Mouse (Mus musculus) myocyte (in vitro differentiated cells): ENCODE data around the gene Igfbp2. TPM values are rescaled to one million over a fixed set of nuclear protein-coding genes. Genes with fewer than 3 reads are reported as not detected.

Source experiments
- H3K27me3 ChIP-seq: one replicate; pipeline ENCODE4 v1.6.1; 2011; ENCODE audit not compliant: control insufficient read depth, insufficient read depth, insufficient read length
- H3K36me3 ChIP-seq: one replicate; pipeline ENCODE4 v1.6.1; 2011; ENCODE audit not compliant: control insufficient read depth, insufficient read depth
- H3K4me2 ChIP-seq: one replicate; pipeline ENCODE4 v1.6.1; 2011; ENCODE audit warnings: low read depth, control low read depth
- H3K4me3 ChIP-seq: one replicate; pipeline ENCODE4 v1.5.1; 2011; ENCODE audit warnings: mild to moderate bottlenecking, control low read depth, moderate library complexity
- H3K79me2 ChIP-seq: one replicate; pipeline ENCODE4 v1.6.1; 2011; ENCODE audit not compliant: control insufficient read depth, insufficient read depth
- H3ac ChIP-seq: one replicate; pipeline ENCODE4 v1.6.1; 2011; ENCODE audit not compliant: control insufficient read depth, insufficient read length
- CEBPB ChIP-seq: IDR thresholded peaks from 2 replicates; pipeline ENCODE4 v1.6.1; 2011; ENCODE audit warnings: mild to moderate bottlenecking, moderate library complexity; ENCODE audit not compliant: poor library complexity, insufficient read depth, severe bottlenecking
- E2F4 ChIP-seq: IDR thresholded peaks from one replicate; pipeline ENCODE4 v1.6.1; 2011; ENCODE audit warnings: mild to moderate bottlenecking, control low read depth, moderate library complexity; ENCODE audit not compliant: insufficient read depth
- MAX ChIP-seq: IDR thresholded peaks from one replicate; pipeline ENCODE4 v1.6.1; 2011; ENCODE audit warnings: low read depth, mild to moderate bottlenecking, control low read depth
- MYOD1 ChIP-seq, 3 experiments: IDR thresholded peaks; one replicate each; pipeline ENCODE4 v1.6.1; 2011; ENCODE audit warnings: control low read depth in 2 of 3, low read depth in 2 of 3, mild to moderate bottlenecking in 2 of 3, moderate library complexity in 1 of 3; ENCODE audit not compliant: insufficient read length in 2 of 3, control insufficient read depth in 1 of 3
- MYOG ChIP-seq, 3 experiments: IDR thresholded peaks; one replicate each; pipeline ENCODE4 v1.6.1; 2011; ENCODE audit warnings: control low read depth in 2 of 3, low read depth in 2 of 3, mild to moderate bottlenecking in 2 of 3; ENCODE audit not compliant: insufficient read length in 2 of 3, control insufficient read depth in 1 of 3, insufficient read depth in 1 of 3
- POLR2A ChIP-seq: IDR thresholded peaks from one replicate; pipeline ENCODE4 v1.6.1; 2011; ENCODE audit warnings: low read depth, mild to moderate bottlenecking, control low read depth, moderate library complexity; ENCODE audit not compliant: insufficient read length
- POLR2AphosphoS2 ChIP-seq: IDR thresholded peaks from one replicate; pipeline ENCODE4 v1.6.1; 2011; ENCODE audit warnings: low read depth, control low read depth; ENCODE audit not compliant: insufficient read length
- REST ChIP-seq: IDR thresholded peaks from one replicate; pipeline ENCODE4 v1.6.1; 2011; ENCODE audit warnings: mild to moderate bottlenecking, control low read depth, moderate library complexity; ENCODE audit not compliant: insufficient read depth, insufficient read length
- SRF ChIP-seq: IDR thresholded peaks from one replicate; pipeline ENCODE4 v1.6.1; 2011; ENCODE audit warnings: low read depth; ENCODE audit not compliant: control insufficient read depth, insufficient read length
- TCF12 ChIP-seq: IDR thresholded peaks from one replicate; pipeline ENCODE4 v1.6.1; 2011; ENCODE audit warnings: mild to moderate bottlenecking, control low read depth; ENCODE audit not compliant: poor library complexity, insufficient read depth, severe bottlenecking
- TCF3 ChIP-seq: IDR thresholded peaks from one replicate; pipeline ENCODE4 v1.6.1; 2011; ENCODE audit warnings: low read depth, control low read depth; ENCODE audit not compliant: insufficient read length
- USF1 ChIP-seq: IDR thresholded peaks from one replicate; pipeline ENCODE4 v1.6.1; 2011; ENCODE audit warnings: low read depth, mild to moderate bottlenecking, control low read depth, moderate library complexity
- polyA plus RNA-seq: library from polyadenylated mRNA; unstranded; fragments of >200 nt; fragmentation: generic; extraction: Trizol; gene quantifications from one replicate; pipeline ENCODE4 v1.2.1, GENCODE M21; 2012; ENCODE audit warnings: missing spikeins

Igfbp2 gene
- polyA plus RNA-seq, 1 experiment, result 83.7 TPM

- Histone ChIP-seq H3K27me3 (no peaks in the 10 kb centered on the region), H3ac (no peak overlapping the region), H3K4me3 (no peak overlapping the region), H3K79me2 (no peaks in the 10 kb centered on the region), H3K4me2 (no peak overlapping the region), H3K36me3 (no peaks in the 10 kb centered on the region)
- TF ChIP-seq POLR2A (no peak), TCF12 (no peak), CEBPB (no peak), POLR2AphosphoS2 (no peak), SRF (no peak), E2F4 (no peak), REST (no peak), MYOG (IDR thresholded peaks at IDR 0.05; ENCODE audit: control insufficient read depth in 1 of 3, insufficient read depth in 1 of 3, insufficient read length in 2 of 3, low read depth in 2 of 3) (no peak), MAX (no peak), TCF3 (no peak), MYOD1 (IDR thresholded peaks at IDR 0.05; ENCODE audit: control insufficient read depth in 1 of 3, insufficient read length in 2 of 3, low read depth in 2 of 3) (no peak), USF1 (no peak)
These were observed 18.7 kb upstream of the Igfbp2 start for GRCm38 (mm10) chr1:72805476-72806043.

- H3K36me3 ChIP-seq, result no peaks in the 10 kb centered on the region
- no peak overlapping the region for H3ac ChIP-seq
- H3K4me3 ChIP-seq, result no peak overlapping the region
- TF ChIP-seq TCF12, result no peak
- no peak for TF ChIP-seq MYOD1 (IDR thresholded peaks at IDR 0.05; ENCODE audit: control insufficient read depth in 1 of 3, insufficient read length in 2 of 3, low read depth in 2 of 3)
- TF ChIP-seq TCF3, result no peak
- TF ChIP-seq SRF, result no peak
- TF ChIP-seq POLR2A, result no peak
- no peak for TF ChIP-seq REST
- TF ChIP-seq CEBPB, result no peak
- no peak for TF ChIP-seq E2F4
- no peak for TF ChIP-seq MAX
- TF ChIP-seq USF1, result no peak
- TF ChIP-seq MYOG (IDR thresholded peaks at IDR 0.05; ENCODE audit: control insufficient read depth in 1 of 3, insufficient read depth in 1 of 3, insufficient read length in 2 of 3, low read depth in 2 of 3), result no peak
- TF ChIP-seq POLR2AphosphoS2, result no peak
- H3K79me2 ChIP-seq, result no peaks in the 10 kb centered on the region
- no peak overlapping the region for H3K4me2 ChIP-seq
- H3K27me3 ChIP-seq, result no peaks in the 10 kb centered on the region
These were observed 18.2 kb upstream of the Igfbp2 start for GRCm38 (mm10) chr1:72806044-72806584.

DNA sequence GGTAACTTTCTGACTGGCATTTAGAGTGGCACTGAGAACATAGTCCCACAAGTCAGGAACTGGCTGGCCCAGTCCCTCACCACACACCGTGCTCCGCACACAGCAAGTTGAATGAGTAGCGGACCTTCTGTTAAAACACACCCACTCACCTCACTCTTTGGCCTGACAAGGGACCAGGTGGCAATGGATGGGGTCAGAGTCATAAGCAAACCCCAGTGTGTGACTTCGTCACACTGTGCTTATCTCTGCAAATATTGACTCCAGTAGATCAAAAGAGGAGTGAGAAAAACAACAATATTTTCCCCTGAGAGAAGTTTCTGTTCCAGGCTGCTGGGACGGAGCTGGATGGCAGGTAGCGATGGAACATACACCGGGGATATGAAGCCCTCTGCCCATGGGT is 15.0 kb upstream of the Igfbp2 start:
- Histone ChIP-seq H3K36me3 (no peaks in the 10 kb centered on the region), H3K79me2 (no peaks in the 10 kb centered on the region), H3ac (no peak overlapping the region), H3K4me3 (no peak overlapping the region), H3K4me2 (no peak overlapping the region), H3K27me3 (no peaks in the 10 kb centered on the region)
- no peak for TF ChIP-seq REST
- no peak for TF ChIP-seq MYOG (IDR thresholded peaks at IDR 0.05; ENCODE audit: control insufficient read depth in 1 of 3, insufficient read depth in 1 of 3, insufficient read length in 2 of 3, low read depth in 2 of 3)
- no peak for TF ChIP-seq USF1
- TF ChIP-seq TCF3, result no peak
- TF ChIP-seq TCF12, result no peak
- no peak for TF ChIP-seq POLR2A
- TF ChIP-seq MAX, result no peak

DNA sequence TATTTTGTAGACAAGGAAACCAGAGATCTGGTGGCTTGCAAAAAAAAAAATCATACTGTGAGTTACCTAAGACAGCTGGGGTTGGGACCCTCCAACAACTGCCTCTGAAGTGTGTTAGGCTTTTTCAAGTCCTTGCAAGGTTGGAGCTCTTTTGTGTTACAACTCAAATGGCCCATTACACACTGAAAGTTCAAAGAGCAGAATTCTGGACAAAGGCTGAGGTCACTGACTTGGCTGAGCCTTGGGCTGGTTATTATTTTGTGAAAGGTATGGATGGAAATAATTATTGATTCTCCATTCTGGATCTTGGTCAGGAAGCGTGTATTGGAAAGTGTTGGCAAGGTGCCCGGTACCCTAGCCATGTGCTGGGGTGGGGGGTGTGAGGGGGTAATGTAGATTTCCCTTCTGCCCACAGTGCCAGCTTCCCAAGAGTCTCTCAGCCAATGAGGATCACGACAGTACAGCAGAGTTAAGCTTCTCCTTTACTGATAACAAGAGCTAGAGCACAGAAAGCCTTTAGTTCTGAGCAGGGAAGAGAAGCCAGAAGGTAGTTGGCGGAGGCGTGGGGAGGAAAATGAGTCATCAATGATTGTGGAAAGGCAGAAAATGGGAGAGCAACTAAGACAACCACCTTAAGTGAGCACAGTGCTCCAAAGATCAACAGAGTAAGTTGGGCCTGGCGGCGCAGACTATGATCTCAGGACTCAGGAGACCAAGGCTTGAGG is 14.2 kb upstream of the Igfbp2 start:
- Histone ChIP-seq H3ac (no peak overlapping the region), H3K36me3 (no peaks in the 10 kb centered on the region), H3K4me3 (no peak overlapping the region), H3K79me2 (no peaks in the 10 kb centered on the region), H3K27me3 (no peaks in the 10 kb centered on the region), H3K4me2 (no peak overlapping the region)
- no peak for TF ChIP-seq USF1
- no peak for TF ChIP-seq POLR2AphosphoS2
- no peak for TF ChIP-seq MYOD1 (IDR thresholded peaks at IDR 0.05; ENCODE audit: control insufficient read depth in 1 of 3, insufficient read length in 2 of 3, low read depth in 2 of 3)
- no peak for TF ChIP-seq REST
- no peak for TF ChIP-seq MAX
- no peak for TF ChIP-seq SRF
- no peak for TF ChIP-seq MYOG (IDR thresholded peaks at IDR 0.05; ENCODE audit: control insufficient read depth in 1 of 3, insufficient read depth in 1 of 3, insufficient read length in 2 of 3, low read depth in 2 of 3)
- no peak for TF ChIP-seq E2F4
- no peak for TF ChIP-seq POLR2A
- TF ChIP-seq CEBPB, result no peak
